Mouse (Mus musculus) layer of hippocampus, postnatal 25 days (tissue): ENCODE data around the gene Tpk1. TPM values are rescaled to one million over a fixed set of nuclear protein-coding genes. Genes with fewer than 3 reads are reported as not detected.

Experiments used
- DNase-seq, 2 experiments: peaks; one replicate each; pipeline ENCODE4 v3.0.0; 2022; ENCODE audit warnings: mixed read lengths in 2 of 2, low spot score in 1 of 2; ENCODE audit errors: extremely low spot score in 1 of 2
- total RNA-seq, 2 experiments: library from RNA; stranded (reverse); gene quantifications; 2 replicates each; pipeline ENCODE4 v1.2.3; 2021

The Tpk1 gene
- total RNA-seq, 2 experiments from 2014 or later = 2.1 to 3.2 TPM

- DNase-seq = no peak
Observed at GRCm38 (mm10) chr6:43367434-43367945, 298.6 kb downstream of the Tpk1 start.

- DNase-seq = no peak
Observed at GRCm38 (mm10) chr6:43366952-43367351, 299.1 kb downstream of the Tpk1 start.

- no peak for DNase-seq
Observed at GRCm38 (mm10) chr6:43363917-43364316, 302.2 kb downstream of the Tpk1 start.

GRCm38 (mm10) chr6:43363291-43363820 is 302.7 kb downstream of the Tpk1 start:
- no peak for DNase-seq

- no peak for DNase-seq
Observed at GRCm38 (mm10) chr6:43361248-43361647, 304.8 kb downstream of the Tpk1 start.

- no peak for DNase-seq
Observed at GRCm38 (mm10) chr6:43360214-43360613, 305.9 kb downstream of the Tpk1 start.

GRCm38 (mm10) chr6:43354562-43355241 is 311.4 kb downstream of the Tpk1 start:
- DNase-seq = no peak

- no peak for DNase-seq
Observed at GRCm38 (mm10) chr6:43353446-43353845, 312.6 kb downstream of the Tpk1 start.

- DNase-seq = no peak
Observed at GRCm38 (mm10) chr6:43349083-43349482, 317.0 kb downstream of the Tpk1 start.

GRCm38 (mm10) chr6:43347637-43348036 is 318.4 kb downstream of the Tpk1 start:
- no peak for DNase-seq

- no peak for DNase-seq
Observed at GRCm38 (mm10) chr6:43343006-43343405, 323.1 kb downstream of the Tpk1 start.

- no peak for DNase-seq
Observed at GRCm38 (mm10) chr6:43342386-43342785, 323.7 kb downstream of the Tpk1 start.

GRCm38 (mm10) chr6:43338804-43339203 is 327.3 kb downstream of the Tpk1 start:
- DNase-seq = no peak

GRCm38 (mm10) chr6:43337491-43337961 is 328.6 kb downstream of the Tpk1 start:
- DNase-seq = no peak

GRCm38 (mm10) chr6:43335619-43336234 is 330.4 kb downstream of the Tpk1 start:
- DNase-seq = no peak

- no peak for DNase-seq
Observed at GRCm38 (mm10) chr6:43333479-43333878, 332.6 kb downstream of the Tpk1 start.

- no peak for DNase-seq
Observed at GRCm38 (mm10) chr6:43312961-43313656, 353.0 kb downstream of the Tpk1 start.

- DNase-seq = no peak
Observed at GRCm38 (mm10) chr6:43312546-43312945, 353.5 kb downstream of the Tpk1 start.

- DNase-seq = no peak
Observed at GRCm38 (mm10) chr6:43310071-43310470, 356.0 kb downstream of the Tpk1 start.

GRCm38 (mm10) chr6:43309454-43309853 is 356.6 kb downstream of the Tpk1 start, which contains the start of gene Nobox:
Gene Nobox (minus strand): TSS chr6:43309554.
- DNase-seq = no peak

- no peak for DNase-seq
Observed at GRCm38 (mm10) chr6:43297508-43297850, 368.6 kb downstream of the Tpk1 start.
